Mouse (Mus musculus): ENCODE measurements at regions not wholly inside any gene's neighbourhood (a gene's known extent, or its start where the extent isn't known, plus 50 kb on each side); places are given as distances from the start of the nearest gene placed in this dataset.

DNA sequence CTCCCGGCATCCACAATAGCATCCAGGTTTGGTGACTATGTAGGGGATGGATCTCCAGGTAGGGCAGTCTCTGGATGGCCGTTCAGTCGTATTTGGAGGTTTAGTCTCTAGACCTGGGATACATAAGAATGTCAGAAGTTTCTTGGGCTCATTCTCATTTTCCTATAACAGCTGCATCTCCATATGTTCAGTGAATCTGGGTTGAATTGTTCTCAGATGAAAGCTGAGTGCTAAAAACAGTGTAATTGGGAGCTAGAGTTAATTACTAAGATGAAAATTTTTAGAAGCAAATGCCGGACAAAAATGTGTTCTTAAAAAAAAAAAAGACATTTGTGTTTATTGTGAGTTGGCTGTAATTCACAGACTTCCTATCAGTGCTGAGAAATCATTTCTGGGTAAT is 57.3 kb upstream of the Myo16 start:
- DNase-seq: no peak

DNA sequence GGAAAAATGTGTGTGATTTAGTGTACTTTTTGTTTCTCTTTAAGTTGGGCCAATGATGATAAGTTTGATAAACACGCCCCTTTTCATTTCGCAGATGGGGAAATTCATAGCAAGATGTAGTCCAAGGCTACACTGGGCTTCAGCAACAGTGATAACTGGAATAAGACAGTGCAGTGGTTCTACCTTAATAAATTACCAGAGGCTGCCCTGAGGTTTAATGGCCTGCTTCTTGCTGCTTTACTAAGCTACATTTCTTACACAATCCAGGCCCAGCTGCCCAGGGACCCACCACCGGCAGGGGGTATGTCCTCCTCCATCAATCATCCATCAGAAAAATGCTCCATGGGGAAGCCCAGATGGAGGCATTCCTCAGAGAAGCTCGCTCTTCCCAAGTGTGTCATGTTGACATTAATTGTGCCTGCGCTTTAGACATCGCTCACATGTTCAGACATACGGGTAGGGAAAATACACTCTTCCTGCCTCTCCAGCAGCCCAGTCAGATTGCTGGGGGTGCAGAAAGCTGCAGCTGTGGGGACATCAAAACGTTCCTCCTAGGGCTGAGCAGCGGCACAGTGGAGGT is 56.7 kb upstream of the Myo16 start:
- DNase-seq: peak in 1 of 2 experiments; percentile 17

Measured in cerebellum, postnatal 10 days (tissue).